Mouse (Mus musculus) ovary, postnatal 14 days (tissue): ENCODE measurements at regions not wholly inside any gene's neighbourhood (a gene's known extent, or its start where the extent isn't known, plus 50 kb on each side); places are given as distances from the start of the nearest gene placed in this dataset.

ENCODE experiments used
- DNase-seq: peaks from one replicate; pipeline ENCODE4 v3.0.0; 2022; ENCODE audit warnings: low spot score

DNA sequence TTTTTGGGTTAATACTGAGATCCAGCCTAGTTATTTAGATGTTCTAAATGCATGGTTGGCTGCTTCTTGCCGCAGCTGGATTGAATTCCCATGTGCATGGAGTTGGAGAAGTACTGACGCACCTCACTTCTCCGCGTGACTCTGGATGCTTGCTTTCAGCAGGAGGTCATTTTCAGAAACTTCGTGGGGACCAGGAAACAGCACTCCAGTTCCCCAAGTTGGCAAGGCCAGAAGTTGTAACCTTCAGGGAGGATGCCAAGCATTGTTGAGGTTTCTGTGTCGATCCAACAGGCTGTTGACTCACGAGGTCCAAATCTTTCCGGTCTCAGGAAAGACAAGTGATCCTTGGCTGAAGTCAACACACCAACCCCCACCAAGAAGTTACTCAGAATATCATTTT is 167.6 kb upstream of the Dpt start:
- DNase-seq: no peak

DNA sequence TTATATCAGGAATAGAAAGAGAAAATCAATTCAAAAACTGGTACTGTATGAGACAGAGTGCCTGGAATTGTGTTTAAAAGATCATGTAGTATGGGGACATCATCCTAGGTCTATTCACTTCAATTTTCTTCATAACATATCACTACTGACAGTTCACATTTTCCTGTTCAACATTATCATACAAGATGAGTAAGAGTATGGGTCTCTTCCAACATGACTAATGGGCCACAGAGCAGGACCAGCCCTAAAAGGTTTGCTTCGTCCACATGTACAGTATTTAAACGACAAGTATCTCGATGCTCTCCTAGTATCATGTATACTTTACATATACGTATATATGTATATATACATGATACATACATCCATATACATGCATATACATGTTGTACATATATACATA is 164.8 kb upstream of the Atp1b1 start:
- no peak for DNase-seq

DNA sequence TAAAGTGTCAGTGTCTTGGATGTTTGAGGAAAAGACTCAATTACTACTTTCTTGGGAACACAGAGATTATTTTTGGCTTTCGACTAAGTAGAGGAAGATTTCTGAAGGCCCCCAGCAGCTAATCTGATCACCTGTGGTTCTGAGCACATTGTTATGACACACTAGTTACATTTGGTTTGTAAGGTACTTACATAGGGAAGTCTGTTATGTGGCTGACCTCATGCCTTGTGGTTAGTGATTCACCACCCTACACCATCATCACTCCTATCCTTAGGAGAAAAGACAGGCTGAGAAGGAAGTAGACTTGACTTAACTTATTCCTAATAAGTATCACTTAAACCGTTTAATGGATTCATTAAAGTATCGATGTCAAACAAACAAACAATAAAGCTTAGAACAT is 164.3 kb upstream of the Atp1b1 start:
- no peak for DNase-seq

DNA sequence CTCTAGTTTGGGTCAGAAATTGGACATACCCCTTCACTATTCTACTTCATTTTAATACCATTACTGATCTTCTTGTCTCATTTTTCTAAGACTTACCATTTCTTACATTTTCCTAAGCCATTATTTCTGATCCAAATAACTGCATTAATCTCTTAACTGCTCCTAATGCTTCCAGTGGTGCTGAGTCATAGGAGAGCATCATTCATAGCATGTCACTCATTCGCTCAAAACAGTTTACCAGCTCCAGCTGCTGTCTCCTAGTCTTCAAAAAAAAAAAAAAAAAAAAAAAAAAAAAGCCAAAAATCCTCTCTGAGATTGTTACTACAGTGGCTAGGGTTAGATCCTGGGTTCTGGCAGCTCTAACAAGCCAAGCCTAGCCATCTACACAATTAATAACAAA is 162.0 kb upstream of the Atp1b1 start:
- DNase-seq: no peak

DNA sequence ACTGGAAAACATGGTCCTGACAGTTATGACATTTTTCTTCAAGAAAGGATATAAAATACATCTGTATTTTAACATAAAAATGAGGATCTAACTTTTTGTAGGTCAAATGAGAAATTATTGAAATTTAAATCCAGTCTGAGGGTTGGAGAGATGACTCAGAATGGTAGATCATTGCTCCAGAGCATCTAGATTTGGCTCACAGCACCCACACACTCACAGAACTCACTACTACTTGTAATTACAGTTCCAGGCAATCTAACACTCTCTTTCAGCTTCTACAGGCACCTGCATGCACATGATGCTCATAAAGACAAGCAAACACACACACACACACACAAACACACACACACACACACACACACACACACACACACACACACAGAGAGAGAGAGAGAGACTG is 159.7 kb upstream of the Atp1b1 start:
- DNase-seq: no peak

DNA sequence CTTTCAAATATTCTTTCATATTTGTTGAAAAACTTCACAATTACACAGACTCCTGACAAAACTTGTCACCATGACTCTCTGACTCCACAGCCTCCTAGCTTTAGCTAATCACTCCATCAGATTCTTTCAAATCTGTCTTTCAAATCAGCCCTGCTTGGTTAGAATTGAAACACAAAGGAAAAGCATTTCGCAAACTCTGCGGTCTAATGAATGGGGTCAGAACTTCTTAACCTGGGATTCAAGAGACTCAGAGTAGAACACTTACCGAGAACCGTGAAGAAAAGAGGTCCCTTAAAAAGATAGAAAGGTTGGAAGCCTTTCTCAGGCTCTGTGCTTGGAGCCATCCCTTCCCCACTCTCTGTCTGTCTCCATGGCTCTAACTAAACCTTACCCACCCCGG is 148.9 kb upstream of the Atp1b1 start:
- no peak for DNase-seq

DNA sequence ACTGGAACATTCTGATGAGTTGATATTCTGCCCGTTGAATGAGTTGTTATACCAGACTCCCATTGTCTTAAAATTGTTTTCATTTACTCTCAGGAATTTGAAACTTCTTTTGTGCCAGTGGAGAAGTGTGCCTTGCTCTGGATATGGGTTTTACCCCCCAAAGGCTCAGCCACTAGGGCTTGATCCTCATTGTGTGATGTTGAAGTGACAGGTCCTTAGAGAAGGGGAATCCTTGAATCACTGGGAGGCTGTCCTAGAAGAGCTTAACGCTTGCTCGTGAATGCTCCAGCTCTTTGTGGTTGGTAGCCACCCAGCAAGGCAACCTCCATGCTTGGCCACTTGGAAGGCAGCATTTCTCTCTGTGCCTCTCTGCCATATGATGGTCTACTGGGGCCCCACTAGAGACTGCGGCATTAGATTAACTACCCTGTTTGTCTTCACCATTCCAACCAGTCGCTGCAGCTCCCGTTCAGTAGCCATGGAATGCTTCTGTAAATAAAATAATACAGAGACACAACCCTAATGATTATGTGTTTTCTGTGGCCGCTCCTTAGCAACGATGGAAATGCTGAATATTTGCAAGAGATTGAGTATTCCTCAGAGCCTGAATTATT is 148.1 kb upstream of the Atp1b1 start:
- no peak for DNase-seq

DNA sequence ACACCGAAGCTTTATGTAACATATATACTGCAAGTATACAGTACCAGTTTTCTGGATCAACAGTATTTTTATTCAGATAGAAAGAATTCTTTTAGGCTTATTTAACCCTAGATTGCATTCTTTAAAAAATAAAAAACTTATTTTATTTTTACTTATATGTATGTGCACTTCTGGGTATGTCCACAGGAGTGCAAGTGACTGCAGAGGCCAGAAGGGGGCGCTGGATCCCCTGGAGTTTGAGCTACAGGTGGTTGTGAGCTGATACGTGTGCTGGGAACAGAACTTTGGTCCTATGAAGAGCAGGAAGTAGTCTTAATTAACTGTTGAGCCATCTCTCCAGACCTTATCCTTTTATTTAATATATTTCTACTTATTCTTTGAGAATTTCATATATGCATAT is 145.3 kb upstream of the Atp1b1 start:
- DNase-seq: no peak

DNA sequence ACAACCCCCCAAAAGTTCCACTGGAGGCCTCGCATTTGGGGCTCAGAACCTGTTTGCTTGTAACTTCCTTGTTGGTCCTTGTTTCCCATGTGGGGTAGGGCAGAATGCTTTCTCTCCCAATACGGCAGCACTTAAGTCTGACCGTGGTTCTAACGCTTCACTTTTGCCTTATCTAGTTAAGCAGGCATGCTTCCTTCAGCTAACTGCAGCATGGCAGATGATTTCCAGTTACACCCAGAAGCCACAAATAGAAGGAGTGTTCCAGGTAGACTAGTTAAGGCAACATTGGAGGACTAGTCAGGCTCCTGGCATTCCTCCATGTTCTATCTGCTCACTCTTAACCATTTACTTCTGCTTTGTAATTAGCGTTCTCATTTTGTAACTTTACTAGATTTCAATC is 144.4 kb upstream of the Atp1b1 start:
- DNase-seq: no peak

DNA sequence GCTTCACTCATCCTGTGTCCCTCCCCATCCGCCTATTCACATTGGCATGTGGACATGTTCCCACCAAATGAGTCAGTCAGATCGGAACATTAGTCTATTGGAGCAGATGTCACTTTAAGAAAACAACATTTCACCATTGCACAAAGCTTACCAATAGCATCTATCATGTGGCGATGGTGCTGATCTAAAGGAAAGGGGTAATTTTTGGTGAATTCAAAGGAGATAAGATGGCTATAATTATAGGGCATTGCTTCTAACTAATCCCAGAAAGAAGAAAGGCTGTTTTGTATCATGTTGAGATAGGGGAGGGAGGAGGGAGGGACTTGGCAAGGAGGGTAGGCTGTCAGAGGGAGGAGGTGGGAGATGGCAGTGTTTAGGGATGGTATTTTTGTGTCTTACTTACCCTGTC is 132.1 kb upstream of the Atp1b1 start:
- DNase-seq: no peak

DNA sequence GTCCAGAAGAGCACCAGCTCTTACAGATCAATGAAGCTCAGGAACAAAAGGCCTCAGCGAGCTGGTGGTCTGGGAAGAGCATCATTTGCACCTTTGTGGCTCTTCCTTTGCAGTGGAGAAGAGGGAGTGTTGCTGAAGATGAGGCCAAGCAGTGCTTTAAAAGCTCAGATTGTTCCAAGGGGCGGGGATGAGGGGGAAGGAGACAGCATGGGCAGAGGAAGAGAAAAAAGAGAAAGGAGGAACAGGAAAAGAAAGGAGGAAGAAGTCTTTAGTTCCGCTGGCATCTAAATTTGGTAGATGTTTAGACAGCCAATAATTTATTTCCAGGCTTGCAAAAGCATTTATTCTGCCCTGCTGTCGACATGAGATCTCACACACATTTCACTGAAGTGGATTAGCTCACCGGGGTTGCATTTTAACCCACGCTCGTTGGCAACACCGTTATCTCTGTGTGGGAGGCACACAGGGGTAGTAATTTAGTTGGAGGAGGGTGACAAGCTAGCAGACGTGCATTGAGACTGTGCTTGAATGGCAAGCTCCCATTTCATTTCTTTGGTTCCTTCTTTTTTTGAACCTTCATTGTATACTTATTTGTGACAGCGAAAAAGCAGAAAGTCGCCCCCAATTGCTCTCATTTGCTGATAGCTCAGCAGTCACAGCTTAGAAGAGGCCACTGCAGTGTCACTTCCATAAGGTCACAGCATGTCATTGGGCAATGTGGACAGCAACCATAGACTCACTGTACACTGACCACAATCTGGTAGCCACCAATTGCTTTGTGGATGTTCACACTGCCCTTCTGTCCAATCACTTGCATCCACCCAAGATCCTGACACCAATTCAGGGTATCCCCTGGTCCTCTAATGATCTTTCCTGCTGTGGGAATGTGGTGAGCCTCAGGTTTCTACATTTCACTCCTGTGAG is 128.2 kb upstream of the Atp1b1 start:
- DNase-seq: no peak

DNA sequence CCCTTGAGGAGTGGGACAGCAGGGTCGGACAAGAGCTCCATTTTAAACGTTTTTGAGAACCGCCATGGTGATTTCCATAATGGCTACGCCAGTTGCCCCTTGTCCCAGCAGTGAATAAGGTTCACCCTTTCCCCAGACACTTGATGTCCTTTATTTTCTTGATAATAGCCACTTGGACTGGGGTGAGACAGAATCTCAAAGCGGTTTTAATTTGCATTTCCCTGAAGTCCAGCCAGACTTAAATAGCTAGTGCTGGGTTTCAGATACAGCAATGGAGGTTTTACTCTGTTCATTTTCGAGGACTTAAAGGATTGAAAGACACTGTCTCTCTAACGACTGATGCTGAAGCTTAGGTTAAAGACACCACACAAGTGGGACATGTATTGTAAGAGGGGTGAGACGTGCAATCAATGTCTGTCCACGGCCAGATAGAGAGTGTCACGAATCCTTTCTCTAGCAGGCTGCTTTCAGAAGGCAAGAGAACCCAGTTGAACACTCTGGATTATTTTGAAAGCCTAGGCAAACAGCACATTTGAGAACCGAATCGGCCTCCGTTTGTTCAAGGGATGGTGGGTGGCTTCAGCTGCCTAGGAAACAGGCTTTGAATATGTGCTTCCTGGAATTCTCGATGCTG is 118.8 kb upstream of the Atp1b1 start:
- DNase-seq: no peak

DNA sequence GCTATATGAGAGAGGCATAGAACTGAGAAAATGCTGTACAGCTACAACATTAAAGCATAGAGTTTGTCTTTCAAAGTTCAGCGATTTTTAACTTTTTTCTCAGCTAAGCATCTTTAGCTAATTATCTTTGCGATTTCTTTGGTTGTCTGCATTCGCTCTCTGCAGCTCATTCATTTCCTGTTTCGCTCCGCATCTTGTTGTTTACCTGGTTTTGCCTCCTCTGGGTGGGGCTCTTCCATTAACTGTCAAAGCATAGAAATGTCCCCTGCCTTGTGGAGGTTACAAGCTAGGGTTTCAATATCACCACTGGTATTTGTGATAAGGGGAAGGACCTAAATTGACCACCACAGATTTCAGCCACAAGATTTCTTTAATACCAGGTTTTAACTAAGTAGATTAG is 115.5 kb upstream of the Atp1b1 start:
- DNase-seq: no peak

DNA sequence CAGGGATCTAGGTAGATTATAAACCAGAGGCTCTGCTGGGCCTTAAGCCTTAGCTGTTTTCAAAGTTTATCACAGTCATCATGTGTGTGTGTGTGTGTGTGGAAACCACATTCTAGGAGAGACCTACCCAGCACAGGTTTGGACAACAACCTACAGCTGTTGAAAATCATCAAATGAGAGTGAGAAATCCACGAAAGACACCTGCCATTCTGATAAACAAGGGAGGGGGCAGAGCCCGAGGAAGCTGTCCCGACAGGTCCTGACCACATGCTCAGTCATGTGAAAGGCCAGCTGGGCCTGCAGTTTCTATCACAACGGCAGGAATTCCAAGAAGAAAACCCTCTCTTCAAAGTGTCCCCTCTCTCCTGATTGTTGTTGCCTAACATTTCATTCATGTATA is 114.0 kb upstream of the Atp1b1 start:
- no peak for DNase-seq

DNA sequence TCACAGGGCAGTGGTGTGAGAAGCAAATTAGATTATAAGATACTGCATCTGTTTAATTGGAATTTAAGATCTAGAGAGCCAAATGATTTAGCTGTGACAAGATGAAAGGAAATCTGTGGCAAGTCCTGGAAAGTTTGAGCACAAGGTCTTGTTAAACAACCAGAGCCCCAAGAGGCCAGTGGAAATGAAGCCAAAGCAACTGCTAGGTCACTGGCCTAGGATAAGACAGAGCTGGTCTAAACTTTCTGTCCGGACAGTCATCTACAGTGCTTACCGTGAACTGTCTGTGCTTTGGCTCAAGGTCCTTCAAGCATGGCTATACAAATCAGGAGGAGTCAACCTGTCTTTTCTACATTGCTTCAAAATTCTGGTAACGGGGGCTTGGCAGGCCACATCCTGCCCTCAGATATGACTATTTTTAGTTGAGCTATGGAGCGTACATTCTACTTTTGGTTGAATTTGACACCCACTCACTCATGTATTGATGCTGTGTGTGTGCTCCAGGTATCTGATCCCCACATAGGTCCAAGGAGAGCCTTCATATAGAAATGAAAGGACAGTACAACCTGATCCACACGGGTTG is 113.4 kb upstream of the Atp1b1 start:
- DNase-seq: no peak

DNA sequence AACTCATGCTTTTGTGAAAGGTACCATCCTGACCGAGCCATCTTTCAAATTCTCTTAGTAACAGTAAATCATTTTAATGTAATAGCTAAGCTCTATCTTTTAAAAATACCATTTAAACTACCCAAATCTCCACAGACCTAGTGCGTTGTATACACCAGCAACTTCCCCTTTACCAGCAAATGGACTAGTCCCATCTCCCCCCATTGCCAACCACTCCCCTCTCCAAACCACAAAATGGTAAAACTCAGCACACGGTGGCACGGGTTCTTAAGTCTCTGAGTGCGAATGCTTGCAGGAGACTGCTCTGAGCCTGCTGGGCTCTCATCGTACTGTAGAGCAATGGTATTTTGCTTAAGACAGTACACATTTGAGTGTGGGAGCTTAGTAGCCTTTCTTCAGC is 106.7 kb upstream of the Atp1b1 start:
- DNase-seq: no peak

DNA sequence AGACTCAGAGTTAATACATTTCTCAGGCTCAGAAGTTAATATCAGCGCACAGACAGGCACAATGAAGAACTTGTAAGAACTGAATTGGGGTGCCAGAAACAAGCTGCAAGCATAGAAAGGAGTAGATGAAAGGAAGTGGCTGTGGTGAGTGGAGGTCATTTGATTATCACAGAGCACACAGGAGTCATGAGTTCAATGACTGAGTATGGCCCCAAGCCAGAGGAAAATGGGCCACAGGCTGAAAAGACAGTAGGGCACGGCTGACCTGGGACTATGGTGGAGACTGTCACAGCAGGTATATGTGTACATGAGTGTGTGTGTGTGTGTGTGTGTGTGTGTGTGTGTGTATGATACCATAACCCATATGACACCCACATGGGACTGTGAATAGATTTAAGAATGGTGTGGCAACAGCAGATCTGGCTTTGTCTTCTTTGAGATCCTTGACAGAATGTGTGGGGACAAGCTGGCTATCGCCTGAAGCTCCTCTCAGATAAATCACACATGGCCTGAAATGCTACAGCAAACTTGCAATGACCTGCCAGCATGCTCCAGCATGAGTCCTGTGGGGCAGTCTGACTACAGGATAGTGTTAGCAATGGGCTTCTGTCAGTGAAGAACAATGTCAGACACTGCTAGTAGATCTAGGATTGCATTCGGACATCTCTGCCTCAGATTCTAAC is 101.5 kb upstream of the Atp1b1 start:
- no peak for DNase-seq

DNA sequence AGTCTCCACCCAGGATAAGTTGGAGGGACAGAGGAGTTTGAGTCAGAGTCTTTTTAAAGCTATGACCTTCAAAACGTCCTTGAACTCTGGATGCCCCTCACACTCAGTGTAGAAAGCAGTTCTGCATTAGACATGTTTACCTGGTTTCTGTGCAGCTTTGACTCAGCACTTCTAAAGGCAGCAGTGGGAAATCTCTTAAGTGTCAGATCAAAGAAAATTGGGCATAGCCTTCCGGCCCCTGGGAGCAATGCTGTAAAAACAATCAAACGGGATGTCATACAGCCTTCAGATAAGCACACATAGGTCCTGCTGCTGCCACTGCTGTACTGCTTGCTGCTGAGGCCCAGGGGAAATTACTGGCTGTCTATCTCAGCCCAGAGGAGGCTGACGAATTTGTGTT is 94.5 kb upstream of the Atp1b1 start:
- no peak for DNase-seq

DNA sequence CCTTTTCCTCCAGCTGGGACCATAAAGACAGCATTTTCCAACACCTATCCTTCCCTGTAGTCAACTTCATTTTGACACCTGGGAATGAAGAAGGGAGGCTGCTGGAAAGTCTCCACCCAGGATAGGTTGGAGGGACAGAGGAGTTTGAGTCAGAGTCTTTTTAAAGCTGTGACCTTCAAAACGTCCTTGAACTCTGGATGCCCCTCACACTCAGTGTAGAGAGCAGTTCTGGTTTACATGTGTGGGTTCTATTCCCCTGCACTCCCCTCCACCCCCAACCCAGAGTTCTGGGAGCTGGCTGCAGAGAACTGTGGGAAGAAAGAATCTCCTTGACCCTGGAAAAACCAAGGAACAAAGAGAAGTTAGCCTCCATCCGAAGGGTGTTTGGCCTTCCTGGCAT is 92.9 kb upstream of the Atp1b1 start:
- DNase-seq: no peak

DNA sequence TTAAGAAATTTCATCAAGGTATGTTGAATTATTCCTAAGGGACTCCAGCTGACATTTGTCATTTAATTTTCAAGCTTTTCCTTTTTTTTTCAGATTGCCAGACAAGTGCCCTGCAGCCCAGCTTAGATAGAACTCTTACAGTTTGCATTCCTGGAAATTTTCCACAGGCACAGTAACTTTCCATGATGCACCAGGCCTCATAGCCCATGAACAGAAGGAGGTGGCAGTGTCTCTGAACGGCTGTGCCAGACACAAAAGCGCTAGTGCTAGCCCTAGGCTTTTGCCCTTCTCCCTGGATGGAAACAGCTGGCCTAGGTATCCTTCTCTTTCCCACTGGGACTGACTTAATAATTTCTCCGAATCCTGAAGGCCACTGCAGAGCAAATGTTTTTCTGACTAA is 92.4 kb upstream of the Atp1b1 start:
- DNase-seq: no peak

DNA sequence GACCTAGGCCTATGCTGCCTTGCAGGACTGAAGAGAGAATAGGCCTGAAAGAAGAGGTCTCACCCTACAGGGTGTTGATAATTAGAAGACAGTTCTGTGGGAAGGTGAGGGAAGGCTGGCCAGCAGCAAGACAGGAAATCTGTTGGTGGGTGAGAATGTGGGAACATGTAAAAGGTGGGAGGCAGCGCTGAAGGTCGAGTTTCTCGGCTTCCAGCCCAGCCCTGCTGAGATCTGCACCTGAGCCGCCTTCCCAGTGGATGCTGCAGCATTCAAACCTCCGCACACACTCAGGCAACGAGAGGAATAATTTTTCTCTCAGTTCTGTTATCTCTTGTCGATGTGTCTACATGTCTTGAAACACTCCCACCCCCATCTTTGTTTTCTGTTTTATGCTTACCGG is 89.9 kb upstream of the Atp1b1 start:
- DNase-seq: no peak

DNA sequence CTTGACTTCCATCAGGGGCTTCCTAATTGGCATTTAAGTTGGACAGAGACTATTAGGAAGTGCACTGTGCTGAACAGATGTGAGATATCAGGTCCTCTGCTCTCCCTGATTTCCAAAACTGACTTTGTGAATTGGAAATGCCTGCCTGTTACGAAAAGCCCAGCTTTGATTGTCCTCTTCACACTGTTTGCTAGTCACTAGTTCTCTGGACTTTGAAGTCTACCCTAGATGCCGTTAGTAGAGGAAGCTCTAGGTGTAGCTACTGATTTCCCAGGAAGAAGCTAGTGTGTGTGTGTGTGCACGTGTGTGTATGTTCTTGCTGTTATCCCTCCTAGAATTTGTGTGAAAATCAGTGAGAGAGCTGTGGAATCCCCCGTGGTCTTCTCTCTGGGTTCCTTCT is 87.7 kb upstream of the Atp1b1 start:
- DNase-seq: no peak
